Mouse (Mus musculus): ENCODE data around the gene Fmnl2.

The Fmnl2 gene

GRCm38 (mm10) chr2:52982502-52982901 lies 124.8 kb downstream of the Fmnl2 start:
- DNase-seq (ENCODE audit: extremely low spot score, low spot score), result no peak

GRCm38 (mm10) chr2:52984556-52984955 lies 126.9 kb downstream of the Fmnl2 start:
- no peak for DNase-seq (ENCODE audit: extremely low spot score, low spot score)

GRCm38 (mm10) chr2:52985167-52985566 lies 127.5 kb downstream of the Fmnl2 start:
- DNase-seq (ENCODE audit: extremely low spot score, low spot score), result no peak

- no peak for DNase-seq (ENCODE audit: extremely low spot score, low spot score)
These were observed 128.7 kb downstream of the Fmnl2 start for GRCm38 (mm10) chr2:52986354-52986753.

GRCm38 (mm10) chr2:52987035-52987434 lies 129.4 kb downstream of the Fmnl2 start:
- DNase-seq (ENCODE audit: extremely low spot score, low spot score), result no peak

GRCm38 (mm10) chr2:52987637-52988295 lies 130.1 kb downstream of the Fmnl2 start:
- DNase-seq (ENCODE audit: extremely low spot score, low spot score), result no peak

- no peak for DNase-seq (ENCODE audit: extremely low spot score, low spot score)
These were observed 131.7 kb downstream of the Fmnl2 start for GRCm38 (mm10) chr2:52989316-52989715.

- no peak for DNase-seq (ENCODE audit: extremely low spot score, low spot score)
These were observed 133.4 kb downstream of the Fmnl2 start for GRCm38 (mm10) chr2:52990874-52991687.

- no peak for DNase-seq (ENCODE audit: extremely low spot score, low spot score)
These were observed 134.1 kb downstream of the Fmnl2 start for GRCm38 (mm10) chr2:52991688-52992194.

- no peak for DNase-seq (ENCODE audit: extremely low spot score, low spot score)
These were observed 135.6 kb downstream of the Fmnl2 start for GRCm38 (mm10) chr2:52993241-52993640.

- DNase-seq (ENCODE audit: extremely low spot score, low spot score), result no peak
These were observed 136.9 kb downstream of the Fmnl2 start for GRCm38 (mm10) chr2:52994526-52994925.

- no peak for DNase-seq (ENCODE audit: extremely low spot score, low spot score)
These were observed 140.5 kb downstream of the Fmnl2 start for GRCm38 (mm10) chr2:52997955-52998750.

- DNase-seq (ENCODE audit: extremely low spot score, low spot score), result no peak
These were observed 141.9 kb downstream of the Fmnl2 start for GRCm38 (mm10) chr2:52999524-52999969.

- no peak for DNase-seq (ENCODE audit: extremely low spot score, low spot score)
These were observed 142.8 kb downstream of the Fmnl2 start for GRCm38 (mm10) chr2:53000446-53000845.

GRCm38 (mm10) chr2:53006161-53006560 lies 148.5 kb downstream of the Fmnl2 start:
- DNase-seq (ENCODE audit: extremely low spot score, low spot score), result no peak

GRCm38 (mm10) chr2:53007142-53007541 lies 149.5 kb downstream of the Fmnl2 start:
- peak; percentile 55 for DNase-seq (ENCODE audit: extremely low spot score, low spot score)

GRCm38 (mm10) chr2:53013051-53013450 lies 155.4 kb downstream of the Fmnl2 start:
- no peak for DNase-seq (ENCODE audit: extremely low spot score, low spot score)

- no peak for DNase-seq (ENCODE audit: extremely low spot score, low spot score)
These were observed 156.8 kb downstream of the Fmnl2 start for GRCm38 (mm10) chr2:53014451-53014850.

GRCm38 (mm10) chr2:53022982-53023381 lies 165.3 kb downstream of the Fmnl2 start:
- no peak for DNase-seq (ENCODE audit: extremely low spot score, low spot score)

GRCm38 (mm10) chr2:53026056-53026769 lies 168.6 kb downstream of the Fmnl2 start:
- no peak for DNase-seq (ENCODE audit: extremely low spot score, low spot score)

GRCm38 (mm10) chr2:53028868-53029267 lies 171.2 kb downstream of the Fmnl2 start:
- DNase-seq (ENCODE audit: extremely low spot score, low spot score), result no peak
